Mouse (Mus musculus) intestine, embryonic 14.5 days (tissue): ENCODE data around the gene Zmym6. TPM values are rescaled to one million over a fixed set of nuclear protein-coding genes. Genes with fewer than 3 reads are reported as not detected.

ENCODE experiments used
- ATAC-seq: fragments of 200-750 bp; cut with Nextera tagmentation; replicated peaks from 2 replicates; pipeline ENCODE4 v1.8.0; 2017; ENCODE audit warnings: low read depth, moderate number of reproducible peaks, moderate TSS enrichment, moderate library complexity; ENCODE audit not compliant: low FRiP score, low TSS enrichment
- DNase-seq: peaks from one replicate; pipeline ENCODE4 v3.0.0-alpha.2; 2018; ENCODE audit warnings: low spot score
- H3K27ac ChIP-seq: fragments of 300-500 bp; sonication (generic); 2 replicates; pipeline ENCODE4 v1.5.1; 2014; ENCODE audit warnings: low read depth, mild to moderate bottlenecking, control low read depth
- H3K27me3 ChIP-seq: fragments of 300-500 bp; sonication (generic); replicated peaks from 2 replicates; pipeline ENCODE4 v1.6.1; 2014; ENCODE audit warnings: low read length, control low read depth; ENCODE audit not compliant: control insufficient read depth, insufficient read depth
- H3K36me3 ChIP-seq: fragments of 300-500 bp; sonication (generic); 2 replicates; pipeline ENCODE4 v1.6.1; 2014; ENCODE audit warnings: low read length, control low read depth; ENCODE audit not compliant: control insufficient read depth, insufficient read depth
- H3K4me1 ChIP-seq: fragments of 300-500 bp; sonication (generic); replicated peaks from 2 replicates; pipeline ENCODE4 v1.6.1; 2014; ENCODE audit warnings: low read length, control low read depth, mixed read lengths; ENCODE audit not compliant: control insufficient read depth, insufficient read depth
- H3K4me2 ChIP-seq: fragments of 300-500 bp; sonication (generic); 2 replicates; pipeline ENCODE4 v1.6.1; 2014; ENCODE audit warnings: low read length
- H3K4me3 ChIP-seq: fragments of 300-500 bp; sonication (generic); 2 replicates; pipeline ENCODE4 v1.5.1; 2014; ENCODE audit warnings: low read depth, low read length, control low read depth, mixed read lengths
- H3K9ac ChIP-seq: fragments of 300-500 bp; sonication (generic); 2 replicates; pipeline ENCODE4 v1.6.1; 2014; ENCODE audit warnings: mild to moderate bottlenecking, low read length
- H3K9me3 ChIP-seq: fragments of 300-500 bp; sonication (generic); 2 replicates; pipeline ENCODE4 v1.6.1; 2016; ENCODE audit warnings: low read length, control low read depth; ENCODE audit not compliant: control insufficient read depth
- WGBS: fragments of 180-500 bp; shearing (Covaris S2); extraction: QIAGEN DNeasy Blood & Tissue Kit; methylation state at CpG from one replicate; pipeline ENCODE4 v1.1.7; 2014; 5-methylcytosine and 5-hydroxymethylcytosine counted together
- polyA plus RNA-seq: library from polyadenylated mRNA; unstranded; fragments of >200 nt; fragmentation: Nextera tagmentation; extraction: Ambion mirVana; gene quantifications from 2 replicates; pipeline ENCODE4 v1.2.1, GENCODE M21; 2014

Gene Zmym6
- polyA plus RNA-seq, 1 experiment from 2014 or later: 20.3 TPM

DNA sequence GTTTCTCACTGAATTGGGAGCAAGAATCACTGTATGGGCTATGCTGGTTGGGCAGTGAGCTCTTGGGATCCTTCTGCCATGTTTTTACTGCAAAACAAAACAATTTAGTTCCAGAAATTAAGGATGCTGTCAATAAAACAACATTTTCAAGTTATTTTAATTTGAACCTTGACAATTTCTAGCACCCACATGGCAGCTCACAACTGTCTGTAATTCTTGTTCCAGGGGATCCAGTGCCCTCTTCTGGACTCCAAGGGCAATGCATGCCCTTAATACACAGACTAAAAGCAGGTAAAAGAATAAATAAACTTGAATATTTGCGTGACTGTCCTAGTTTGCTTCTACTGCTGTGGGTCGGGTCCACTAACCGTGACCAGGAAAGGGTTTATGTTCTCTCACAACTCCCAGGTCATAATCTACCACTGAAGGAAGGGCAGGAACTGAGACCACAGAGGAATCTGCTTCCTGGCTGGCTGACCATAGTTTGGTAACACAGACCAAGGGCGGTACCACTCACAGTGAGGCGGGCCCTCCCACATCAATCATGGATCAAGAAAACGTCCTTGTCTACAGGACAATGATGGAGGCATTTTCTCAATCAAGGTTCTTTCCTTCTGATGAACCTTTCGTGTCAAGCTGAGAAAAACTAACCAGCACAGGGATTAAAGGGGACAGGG, 22.5 kb upstream of the Zmym6 start:
- Histone ChIP-seq H3K27me3 (no peaks in the 10 kb centered on the region), H3K4me2 (no peak overlapping the region), H3K27ac (no peak overlapping the region), H3K9ac (no peak overlapping the region), H3K9me3 (no peaks in the 10 kb centered on the region), H3K36me3 (peaks cover 67% of the 10 kb centered on the region), H3K4me1 (no peaks in the 10 kb centered on the region), H3K4me3 (no peak overlapping the region)
- 85% methylated on average over 7 of the region's 7 CpGs for WGBS
- DNase-seq: no peak
- no peak for ATAC-seq

DNA sequence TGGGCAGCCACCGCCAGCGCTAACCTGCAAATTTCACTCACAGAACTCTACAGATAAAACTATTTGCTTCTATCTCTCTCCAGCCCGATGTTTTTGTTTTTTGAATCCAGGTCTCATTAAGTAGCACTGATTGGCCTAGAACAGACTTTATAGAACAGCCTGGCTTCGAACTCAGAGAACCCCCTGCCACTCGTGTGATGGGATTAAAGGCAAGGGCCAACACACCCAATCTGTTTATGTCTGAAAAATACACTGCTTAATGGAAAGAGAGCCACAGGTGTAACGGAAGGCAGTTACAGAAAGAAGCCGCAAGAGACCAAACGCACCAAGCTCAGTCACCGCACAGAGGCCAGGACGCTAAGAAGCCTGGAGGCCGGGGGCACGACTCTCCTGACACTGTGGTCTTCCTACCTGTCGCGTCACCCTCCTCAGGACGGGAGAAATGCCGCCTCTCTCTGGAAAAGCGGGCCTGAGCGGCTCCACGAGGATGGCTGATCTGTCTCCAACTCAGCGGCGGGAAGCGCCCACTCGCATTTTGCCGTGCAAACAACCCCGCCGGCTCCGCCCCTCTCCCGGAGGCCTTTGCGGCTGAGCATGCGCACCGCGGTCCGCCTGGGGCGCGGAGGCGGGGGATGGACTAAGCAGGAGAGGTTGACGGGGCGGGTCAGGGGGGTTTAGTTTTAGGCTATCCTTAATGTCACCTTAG, 16.4 kb upstream of the Zmym6 start, which contains the start of gene Zmym1:
Gene Zmym1, minus strand, starts transcription at position 568 of the 706 bp plus-strand sequence.
- no peaks in the 10 kb centered on the region for H3K27me3 ChIP-seq
- peak within 1 kb of the TSS; percentile 70 for H3K9ac ChIP-seq
- H3K9me3 ChIP-seq: no peaks in the 10 kb centered on the region
- 0 out of 2 replicates have a peak within 1 kb of the TSS, but pooled peaks have one; percentile 12 for H3K27ac ChIP-seq
- peak within 1 kb of the TSS; percentile 84 for H3K4me3 ChIP-seq
- peaks cover 24% of the 10 kb centered on the region for H3K36me3 ChIP-seq
- H3K4me1 ChIP-seq: no peaks in the 10 kb centered on the region
- peak within 1 kb of the TSS; percentile 82 for H3K4me2 ChIP-seq
- 1% methylated on average over 38 of the region's 38 CpGs for WGBS
- DNase-seq (peak; percentile 91), ATAC-seq (peak; percentile 88)

DNA sequence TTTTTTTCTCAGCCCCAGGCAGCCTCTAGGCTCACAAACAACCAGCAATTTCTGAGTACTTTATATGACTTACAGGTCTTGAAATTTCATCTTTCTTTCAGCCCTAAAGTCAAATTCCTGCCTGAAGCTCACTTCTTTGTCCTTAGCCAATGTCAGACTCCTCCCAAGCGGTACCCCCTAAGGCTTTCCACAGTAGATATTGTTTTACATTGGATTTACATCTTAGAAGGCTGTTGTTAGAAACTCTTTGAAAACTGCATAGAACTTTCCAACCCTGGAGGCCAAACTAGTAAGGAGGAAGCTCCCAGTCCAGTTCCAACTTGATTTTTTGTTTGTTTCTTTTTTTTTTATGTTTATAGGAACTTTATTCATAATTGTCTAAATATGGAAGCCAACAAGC, 13.1 kb upstream of the Zmym6 start:
- whole genome bisulfite sequencing: 44% methylated on average over 1 of the region's 1 CpGs
- H3K9ac ChIP-seq: no peak overlapping the region
- H3K9me3 ChIP-seq: no peaks in the 10 kb centered on the region
- H3K4me1 ChIP-seq: no peaks in the 10 kb centered on the region
- DNase-seq: no peak
- no peak overlapping the region for H3K27ac ChIP-seq
- H3K4me2 ChIP-seq: no peak overlapping the region
- 0 out of 2 replicates have a peak, but pooled peaks cover 3% of the 10 kb centered on the region for H3K36me3 ChIP-seq
- no peak overlapping the region for H3K4me3 ChIP-seq
- no peak for ATAC-seq
- H3K27me3 ChIP-seq: no peaks in the 10 kb centered on the region

DNA sequence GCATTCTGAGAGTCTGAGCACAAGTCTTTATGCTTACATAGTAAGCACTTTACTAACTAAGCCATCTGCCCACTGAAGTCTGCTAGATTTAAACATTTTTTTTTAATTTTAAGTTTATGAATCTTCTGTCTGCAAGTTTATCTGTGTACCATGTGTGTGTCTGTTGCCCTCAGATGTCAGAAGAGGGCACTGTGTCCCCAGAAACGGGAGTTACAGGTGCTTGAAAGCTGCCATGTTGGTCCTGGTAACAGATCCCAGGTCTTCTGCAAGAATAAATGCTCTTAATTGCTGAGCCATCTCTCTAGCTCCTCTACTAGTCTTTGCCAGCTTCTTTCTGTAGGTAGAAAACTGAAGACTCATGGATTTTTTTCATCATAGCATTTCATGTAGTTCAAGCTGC, 2.3 kb upstream of the Zmym6 start:
- DNase-seq: no peak
- ATAC-seq: no peak
- 79% methylated on average over 1 of the region's 1 CpGs for WGBS
- Histone ChIP-seq H3K27ac (no peak overlapping the region), H3K9me3 (no peaks in the 10 kb centered on the region), H3K36me3 (no peaks in the 10 kb centered on the region), H3K27me3 (no peaks in the 10 kb centered on the region), H3K9ac (no peak overlapping the region), H3K4me3 (no peak overlapping the region), H3K4me2 (no peak overlapping the region), H3K4me1 (peaks cover 8% of the 10 kb centered on the region)

DNA sequence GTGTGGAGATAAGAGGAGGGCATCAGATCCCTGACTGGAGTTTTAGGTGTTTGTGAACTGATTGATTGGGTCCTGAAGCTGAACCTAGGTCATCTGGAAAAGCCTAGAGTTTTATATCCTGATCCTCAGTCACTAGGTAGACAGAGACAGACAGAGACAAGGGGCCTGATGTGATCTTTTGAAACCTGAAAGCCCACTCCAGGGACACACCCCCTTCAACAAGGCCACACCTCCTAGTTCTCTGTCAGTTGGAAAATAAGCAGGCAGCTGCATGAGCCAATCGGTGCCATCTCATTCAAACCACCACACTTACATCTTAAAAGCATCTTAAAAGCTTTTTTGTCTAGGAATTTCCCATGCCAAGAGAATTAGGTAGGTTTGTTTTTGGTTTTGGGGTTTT, 3.6 kb downstream of the Zmym6 start:
- no peak overlapping the region for H3K4me3 ChIP-seq
- no peaks in the 10 kb centered on the region for H3K27me3 ChIP-seq
- H3K9me3 ChIP-seq: no peaks in the 10 kb centered on the region
- ATAC-seq (no peak), DNase-seq (no peak)
- no peak overlapping the region for H3K9ac ChIP-seq
- no peak overlapping the region for H3K27ac ChIP-seq
- WGBS: 14% methylated on average over 1 of the region's 1 CpGs
- no peak overlapping the region for H3K4me2 ChIP-seq
- peaks cover 8% of the 10 kb centered on the region for H3K4me1 ChIP-seq
- no peaks in the 10 kb centered on the region for H3K36me3 ChIP-seq

DNA sequence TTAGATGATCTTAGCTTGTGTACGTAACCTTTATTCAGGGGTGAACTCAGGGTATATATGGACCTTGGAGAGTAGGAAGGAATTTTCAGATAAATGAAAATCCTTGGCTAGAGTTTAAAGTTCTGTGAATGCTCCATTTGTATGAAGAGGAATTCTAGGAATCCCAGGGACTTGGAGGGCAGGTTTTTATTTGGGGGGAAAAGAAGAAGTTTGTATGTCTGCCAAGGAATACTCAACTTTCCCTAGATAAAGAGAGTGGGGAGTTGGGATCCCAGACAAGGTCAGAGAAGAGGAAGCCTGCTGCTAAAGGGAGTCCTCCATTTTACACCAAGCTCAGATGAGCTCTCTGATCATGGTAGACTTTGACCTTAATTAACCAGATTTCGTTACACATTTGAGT, 5.9 kb downstream of the Zmym6 start:
- no peak overlapping the region for H3K9ac ChIP-seq
- DNase-seq (no peak), ATAC-seq (no peak)
- H3K9me3 ChIP-seq: no peaks in the 10 kb centered on the region
- WGBS: 86% methylated on average over 2 of the region's 2 CpGs
- H3K27ac ChIP-seq: no peak overlapping the region
- H3K27me3 ChIP-seq: no peaks in the 10 kb centered on the region
- peaks cover 1% of the 10 kb centered on the region for H3K4me1 ChIP-seq
- H3K36me3 ChIP-seq: peaks cover 7% of the 10 kb centered on the region
- no peak overlapping the region for H3K4me2 ChIP-seq
- no peak overlapping the region for H3K4me3 ChIP-seq

DNA sequence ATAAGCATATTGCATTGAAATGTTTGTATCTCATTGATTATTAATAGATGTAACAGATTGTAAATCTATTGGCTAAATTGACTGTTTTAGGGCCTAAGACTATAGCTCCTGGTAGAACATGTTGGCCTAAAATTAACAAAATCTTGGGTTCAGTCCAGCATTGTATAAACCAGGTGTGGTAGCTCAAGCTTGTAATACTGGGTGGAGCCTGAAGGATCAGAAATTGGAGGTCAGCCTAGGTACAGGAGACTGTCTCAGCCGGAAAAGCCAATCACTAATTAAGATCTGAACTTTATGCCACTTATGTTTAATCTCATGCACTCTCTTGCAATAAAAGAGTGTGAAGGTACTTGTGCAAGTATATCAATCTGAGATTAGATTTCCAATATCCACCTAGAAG, 8.6 kb downstream of the Zmym6 start:
- 72% methylated on average over 1 of the region's 1 CpGs for WGBS
- no peak overlapping the region for H3K9ac ChIP-seq
- no peak for ATAC-seq

DNA sequence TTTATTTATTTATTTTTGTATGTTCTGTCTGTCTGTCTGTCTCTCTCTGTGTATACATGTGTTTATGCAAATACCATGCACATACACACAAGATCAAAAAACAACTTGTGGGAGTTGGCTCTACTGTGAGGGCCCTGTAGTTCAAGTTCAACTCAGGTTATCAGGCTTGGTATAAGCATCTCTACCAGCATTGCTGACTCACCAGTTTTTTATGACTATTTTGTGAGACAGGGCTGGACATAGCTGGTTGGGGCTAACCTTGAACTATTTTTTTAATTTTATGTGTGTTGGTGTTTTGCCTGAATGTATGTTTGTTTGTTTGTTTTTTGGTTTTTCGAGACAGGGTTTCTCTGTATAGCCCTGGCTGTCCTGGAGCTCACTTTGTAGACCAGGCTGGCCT, 14.0 kb downstream of the Zmym6 start:
- Histone ChIP-seq H3K36me3 (peaks cover 28% of the 10 kb centered on the region), H3K27ac (no peak overlapping the region), H3K9ac (no peak overlapping the region), H3K4me3 (no peak overlapping the region), H3K4me2 (no peak overlapping the region), H3K4me1 (no peaks in the 10 kb centered on the region), H3K27me3 (no peaks in the 10 kb centered on the region), H3K9me3 (no peaks in the 10 kb centered on the region)
- no peak for ATAC-seq
- WGBS: 89% methylated on average over 1 of the region's 1 CpGs
- no peak for DNase-seq

More for the DNA sequence above, 8.6 kb downstream of the Zmym6 start:
- H3K4me1 ChIP-seq: no peaks in the 10 kb centered on the region
- no peaks in the 10 kb centered on the region for H3K9me3 ChIP-seq
- DNase-seq: no peak
- H3K27ac ChIP-seq: no peak overlapping the region
- H3K4me3 ChIP-seq: no peak overlapping the region
- no peak overlapping the region for H3K4me2 ChIP-seq
- H3K27me3 ChIP-seq: no peaks in the 10 kb centered on the region
- peaks cover 14% of the 10 kb centered on the region for H3K36me3 ChIP-seq

DNA sequence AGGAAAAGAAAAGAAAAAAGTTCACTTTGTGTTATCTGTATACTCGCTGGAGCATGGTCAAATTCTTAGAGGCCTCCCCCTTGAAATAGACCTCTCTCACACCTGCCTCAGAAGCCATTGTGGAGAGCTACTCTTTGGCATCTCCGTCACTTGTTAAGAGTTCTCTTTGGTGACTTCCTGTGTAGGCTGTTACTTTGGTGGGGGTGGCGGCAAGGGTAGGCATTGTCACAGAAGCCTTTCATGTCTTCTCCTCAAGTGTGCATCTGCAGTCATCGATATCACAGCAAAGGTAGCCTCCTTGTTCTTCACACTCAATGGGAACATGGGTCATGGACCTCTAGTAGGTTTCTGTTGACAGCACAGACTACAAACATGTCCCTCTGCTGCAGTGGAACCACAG, 17.9 kb downstream of the Zmym6 start:
- ATAC-seq (no peak), DNase-seq (no peak)
- H3K27ac ChIP-seq: no peak overlapping the region
- H3K4me3 ChIP-seq: no peak overlapping the region
- H3K27me3 ChIP-seq: no peaks in the 10 kb centered on the region
- H3K36me3 ChIP-seq: peaks cover 18% of the 10 kb centered on the region
- H3K4me1 ChIP-seq: no peaks in the 10 kb centered on the region
- H3K9me3 ChIP-seq: no peaks in the 10 kb centered on the region
- no peak overlapping the region for H3K9ac ChIP-seq
- WGBS: 92% methylated on average over 4 of the region's 4 CpGs
- H3K4me2 ChIP-seq: no peak overlapping the region
